Mouse (Mus musculus) layer of hippocampus, postnatal 36 days (tissue): Measurements from ENCODE around the gene Vmn2r1. TPM values are rescaled to one million over a fixed set of nuclear protein-coding genes. Genes with fewer than 3 reads are reported as not detected.
A peak's percentile ranks its signal among the peaks of the same experiment; 100 is the strongest.

Experiments used
- DNase-seq, 2 experiments: peaks; one replicate each; pipeline ENCODE4 v3.0.0; 2022
- total RNA-seq, 2 experiments: library from RNA; stranded (reverse); gene quantifications; 2 replicates each; pipeline ENCODE4 v1.2.3; 2021

Vmn2r1 gene
- under 1 TPM; 0.30 to 0.45 TPM for total RNA-seq

DNA sequence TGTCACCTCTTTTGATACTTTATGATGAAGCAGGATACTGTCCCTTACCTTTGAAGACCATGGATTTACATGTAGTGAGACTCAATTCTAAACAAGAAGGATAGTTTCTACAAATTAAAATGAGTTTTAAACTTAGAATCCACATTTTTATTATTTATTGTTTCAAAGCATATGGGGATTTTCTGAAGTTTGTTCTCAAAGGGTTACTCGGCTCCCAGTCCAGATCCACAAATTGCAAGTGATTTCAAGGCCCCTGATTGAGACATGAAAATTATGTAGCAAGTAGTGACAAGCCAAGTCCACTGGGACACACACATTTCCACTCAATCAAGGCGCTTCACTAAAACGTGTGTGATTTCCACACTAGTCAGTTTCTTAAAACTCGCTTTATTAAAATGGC, at the start of gene Vmn2r1:
TSS of gene Vmn2r1 (plus strand) at position 301 of the 400 bp plus-strand sequence.
- DNase-seq = no peak

DNA sequence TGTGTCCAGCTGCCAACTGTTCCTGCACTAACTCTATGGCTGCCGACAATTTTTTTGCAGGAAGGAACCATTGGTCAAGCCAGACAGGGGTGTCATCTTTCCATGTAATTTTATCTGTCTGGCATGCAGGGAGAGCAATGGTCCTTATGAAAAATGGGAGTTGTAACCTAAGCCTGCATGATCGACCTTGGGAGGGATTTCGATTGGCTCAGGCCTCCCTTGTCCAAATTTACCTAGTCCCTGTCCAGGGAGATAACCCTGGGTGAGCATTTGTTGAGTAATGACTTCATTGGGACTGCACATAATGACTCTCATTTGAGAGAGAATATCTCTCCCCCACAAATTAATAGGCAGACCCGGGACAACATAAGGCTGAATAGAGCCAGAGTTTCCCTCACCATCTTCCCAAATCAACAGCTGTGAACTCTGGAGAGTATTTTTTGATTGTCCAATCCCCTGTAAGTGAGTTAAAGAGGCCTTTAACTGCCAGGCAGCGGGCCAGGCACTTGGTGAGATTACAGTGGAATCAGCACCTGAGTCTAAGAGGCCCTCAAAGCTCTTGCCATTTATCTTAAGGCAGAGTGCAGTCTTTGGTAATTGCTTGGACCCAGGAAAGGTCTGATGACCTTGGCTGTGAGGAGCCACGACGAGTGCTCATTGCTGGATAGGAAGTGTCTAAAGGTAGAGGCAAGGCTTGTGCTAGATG, 43.1 kb upstream of the Vmn2r1 start:
- DNase-seq = no peak

DNA sequence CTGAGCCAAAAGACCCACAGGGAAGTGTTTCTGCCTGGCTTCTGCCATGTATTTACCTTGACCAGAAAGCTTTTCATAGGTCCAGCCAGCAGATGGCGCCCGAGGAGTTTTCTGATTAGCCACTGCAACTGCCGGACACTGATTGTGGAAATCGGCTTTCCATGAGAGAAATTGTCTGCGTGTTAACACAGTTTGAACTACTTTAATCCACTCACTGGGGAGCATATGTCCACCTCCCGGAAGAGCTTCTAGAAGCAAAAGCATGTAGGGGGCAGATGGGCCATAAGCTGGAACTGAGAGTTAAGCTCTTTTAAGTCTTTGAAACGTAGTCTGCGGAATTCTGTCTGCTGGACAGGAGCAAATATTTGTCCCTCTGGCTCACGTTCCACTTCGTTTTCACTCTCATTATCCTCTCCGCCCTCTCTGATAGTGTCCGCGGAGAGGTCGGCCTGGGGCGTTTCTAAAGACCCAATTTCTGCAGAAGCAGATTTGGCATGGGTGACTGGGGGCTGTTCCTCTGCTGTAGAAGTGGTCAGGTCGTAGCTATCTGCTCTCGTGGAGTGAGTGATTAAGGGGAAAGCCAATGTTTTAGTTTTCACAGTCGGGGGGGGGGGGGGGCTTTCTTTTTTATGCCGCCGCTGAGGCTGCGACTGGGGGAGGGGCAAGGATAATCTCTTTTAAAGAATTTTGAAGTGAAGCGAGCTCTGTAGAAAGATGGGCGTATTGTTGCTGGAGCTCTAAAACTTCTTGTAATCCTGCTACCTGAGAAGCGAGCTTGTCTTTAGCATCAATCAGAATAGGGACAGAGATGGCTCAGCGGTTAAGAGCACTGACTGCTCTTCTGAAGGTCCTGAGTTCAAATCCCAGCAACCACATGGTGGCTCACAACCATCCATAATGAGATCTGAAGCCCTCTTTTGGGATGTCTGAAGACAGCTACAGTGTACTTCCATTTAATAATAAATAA, 41.2 kb upstream of the Vmn2r1 start:
- peak; percentile 83 to 84 for DNase-seq

DNA sequence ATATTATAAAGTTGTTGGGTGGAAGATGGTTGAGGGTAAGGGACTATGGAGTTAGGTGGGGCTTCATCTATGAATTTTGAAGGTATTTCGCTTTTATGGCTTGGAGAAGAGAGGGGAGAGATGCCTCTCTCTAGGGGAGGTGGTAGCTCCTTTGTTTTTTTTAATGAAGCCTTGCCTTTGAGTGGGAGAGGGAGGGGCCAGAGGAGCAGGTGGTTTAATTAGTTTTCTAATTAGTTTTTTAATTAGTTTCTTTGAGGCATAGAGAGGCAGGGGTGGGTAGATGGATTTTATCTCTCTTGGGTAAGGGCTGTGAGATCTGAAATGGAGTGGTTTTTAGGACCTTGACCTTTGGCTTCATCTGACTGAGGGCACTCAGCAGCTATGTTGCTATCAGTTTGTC, 31.4 kb downstream of the Vmn2r1 start:
- no peak for DNase-seq

DNA sequence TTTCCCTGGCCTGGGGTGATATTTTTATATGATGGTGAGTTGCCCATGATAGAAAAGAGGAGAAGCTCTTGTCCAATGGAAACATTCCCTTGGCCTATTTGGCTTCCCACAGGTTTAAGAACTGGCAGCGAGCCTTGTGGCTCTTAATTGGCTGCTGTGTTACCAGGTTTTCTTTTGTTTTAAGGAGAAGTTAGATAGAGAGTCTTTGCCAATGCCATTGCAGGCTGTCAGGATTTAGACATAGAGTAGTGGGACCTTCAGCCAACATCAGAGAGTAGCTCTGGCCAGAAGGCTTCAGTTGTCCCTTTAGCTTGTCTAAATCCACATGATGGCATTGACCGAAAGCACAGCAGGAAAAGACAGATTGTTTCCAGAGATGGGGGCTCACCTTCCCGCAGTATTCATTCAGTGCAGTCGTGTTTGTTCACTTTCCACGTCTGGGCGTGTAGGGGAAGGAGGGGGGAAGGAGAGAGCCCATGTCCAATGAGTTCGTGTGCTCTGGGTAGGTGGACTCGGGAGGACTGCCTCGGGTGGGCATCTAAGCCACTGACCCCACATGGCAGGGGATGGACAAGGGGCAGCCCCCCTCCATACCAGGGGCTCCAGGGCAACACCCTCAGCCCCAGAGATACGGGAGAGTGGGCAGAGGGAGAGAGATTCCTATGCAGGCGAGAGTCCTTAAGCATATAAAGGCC, 32.2 kb downstream of the Vmn2r1 start:
- DNase-seq = no peak

DNA sequence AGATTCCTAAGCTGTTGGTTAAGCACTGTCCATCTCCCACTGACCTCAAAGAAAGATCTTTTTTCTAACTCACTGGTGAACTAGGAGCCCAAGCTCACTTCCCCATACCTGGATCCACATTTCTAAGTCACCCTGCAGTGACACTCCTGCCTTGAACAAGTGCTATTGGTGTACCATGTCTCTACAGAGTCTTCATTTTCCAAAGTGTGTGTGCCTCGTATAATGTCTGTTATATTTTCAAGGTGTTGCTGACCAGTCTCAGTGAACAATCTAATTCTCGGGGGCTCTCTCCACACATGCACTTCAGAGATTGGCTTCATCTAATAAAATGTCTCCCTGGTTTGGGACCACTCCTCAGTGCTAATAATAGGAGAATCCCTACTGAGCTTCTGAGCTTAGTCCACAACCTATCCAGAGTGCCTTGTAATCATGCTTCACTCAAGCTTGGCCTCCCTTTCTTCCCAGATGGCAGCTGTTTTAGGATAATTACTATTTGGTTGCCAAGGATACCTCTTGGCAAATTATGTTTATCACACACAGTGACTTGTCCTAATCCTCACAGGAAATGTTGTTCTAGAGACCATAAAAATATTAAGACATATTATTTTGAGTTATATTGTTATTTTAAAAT, 60.6 kb downstream of the Vmn2r1 start, which contains the start of gene Vmn2r2:
TSS of gene Vmn2r2 (minus strand) at position 51 of the 631 bp plus-strand sequence.
- DNase-seq = no peak

Other genes with a start within 250 kb of the Vmn2r1 start
- 1 to 10 TPM; 4.7 to 6.2 TPM for gene Plch1, start 182.1 kb upstream of the Vmn2r1 start, total RNA-seq
- 10 to 100 TPM; 12.5 to 13.4 TPM for gene E130311K13Rik, start 152.1 kb upstream of the Vmn2r1 start, total RNA-seq
- 10 to 100 TPM; 29.1 to 31.0 TPM for gene Slc33a1, start 116.8 kb upstream of the Vmn2r1 start, total RNA-seq
- gene Gmps, start 105.4 kb upstream of the Vmn2r1 start, total RNA-seq = 10 to 100 TPM; 47.9 to 49.8 TPM
- gene Vmn2r2, start 60.4 kb downstream of the Vmn2r1 start, total RNA-seq = not detected
- not detected for gene Vmn2r3, start 208.2 kb downstream of the Vmn2r1 start, total RNA-seq